Mouse (Mus musculus) erythroid progenitor cell, adult 5-6 weeks (primary cell): ENCODE results near the gene Ctdnep1. TPM values are rescaled to one million over a fixed set of nuclear protein-coding genes. Genes with fewer than 3 reads are reported as not detected.
"Not testable (repeated sequence)": the region's sequence is repeated elsewhere in the genome, so short reads cannot be mapped to it uniquely, and the experiment has no call there.

Source experiments
- ATAC-seq: replicated peaks from 2 replicates; pipeline ENCODE4 v1.8.0; 2016; ENCODE audit warnings: moderate number of reproducible peaks, mild to moderate bottlenecking, moderate TSS enrichment, inconsistent platforms; ENCODE audit not compliant: poor library complexity, low FRiP score, severe bottlenecking
- total RNA-seq, 2 experiments: library from RNA; stranded (forward) in 1 of 2; stranded (reverse) in 1 of 2; fragments of 150-400 nt in 1 of 2; fragments of 186-747, 209-891 nt in 1 of 2; gene quantifications; 2 replicates each; pipeline versions ENCODE4 v1.2.3 to v1.2.4; 2015 to 2017; ENCODE audit warnings: low replicate concordance in 2 of 2

Gene Ctdnep1
- total RNA-seq, 2 experiments from 2014 or later: 20.9 to 83.4 TPM

DNA sequence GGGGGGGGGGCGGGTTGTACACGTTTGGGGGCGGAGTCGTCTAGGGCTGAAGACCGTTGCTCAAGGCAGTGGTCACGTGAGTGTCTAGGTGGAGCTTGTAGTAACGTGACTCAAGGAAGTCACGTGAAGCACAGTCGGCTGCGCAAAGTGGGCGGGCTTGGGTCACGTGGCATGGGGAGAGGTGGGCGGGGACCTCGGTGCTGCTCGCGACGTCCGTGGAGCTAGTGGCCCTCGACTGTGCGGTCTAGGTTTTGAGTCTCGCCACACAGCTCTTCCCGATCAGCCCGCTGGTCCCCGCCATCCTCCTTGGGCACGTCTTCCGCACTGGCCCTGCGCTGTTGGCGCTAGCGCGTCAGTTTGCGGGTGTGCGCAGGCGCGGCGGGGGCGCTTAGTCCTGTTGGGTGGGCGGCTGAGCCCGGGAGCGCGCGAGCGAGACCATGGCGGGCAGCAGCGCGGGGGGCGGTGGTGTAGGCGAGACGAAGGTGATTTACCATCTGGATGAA lies 19.5 kb downstream of the Ctdnep1 start, which contains the start of gene Dvl2:
Dvl2 (plus strand) TSS at position 200 of the 503 bp plus-strand sequence.
- peak; percentile 65 for ATAC-seq

GRCm38 (mm10) chr11:70001159-70001558 lies 20.2 kb downstream of the Ctdnep1 start:
- ATAC-seq: no peak

GRCm38 (mm10) chr11:70001865-70002264 lies 20.9 kb downstream of the Ctdnep1 start:
- 0 out of 2 replicates have a peak, but pooled peaks have one; percentile 25 for ATAC-seq

DNA sequence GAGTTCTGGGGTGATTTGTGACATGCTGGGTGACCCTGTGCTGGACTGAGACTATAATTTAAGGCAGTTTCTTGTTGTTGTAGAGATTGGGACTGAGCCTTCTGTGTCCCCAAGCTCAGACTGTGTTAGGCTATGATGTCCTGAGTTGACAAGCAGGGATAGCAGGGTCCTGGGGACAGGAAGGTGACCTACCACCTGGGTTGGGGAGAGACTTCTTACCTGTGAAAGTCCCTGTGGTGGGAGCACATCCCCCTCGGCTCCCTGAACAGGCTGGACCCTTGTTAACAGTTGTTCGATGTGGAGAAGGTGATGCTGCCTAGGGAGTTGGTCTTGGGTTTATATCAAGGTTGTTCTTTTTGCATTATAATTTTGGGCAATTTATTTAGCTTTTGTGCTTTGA lies 21.5 kb downstream of the Ctdnep1 start:
- no peak for ATAC-seq

GRCm38 (mm10) chr11:70005521-70005920 lies 24.6 kb downstream of the Ctdnep1 start:
- ATAC-seq: peak; percentile 27; the same call in 1 of the 2 replicates

DNA sequence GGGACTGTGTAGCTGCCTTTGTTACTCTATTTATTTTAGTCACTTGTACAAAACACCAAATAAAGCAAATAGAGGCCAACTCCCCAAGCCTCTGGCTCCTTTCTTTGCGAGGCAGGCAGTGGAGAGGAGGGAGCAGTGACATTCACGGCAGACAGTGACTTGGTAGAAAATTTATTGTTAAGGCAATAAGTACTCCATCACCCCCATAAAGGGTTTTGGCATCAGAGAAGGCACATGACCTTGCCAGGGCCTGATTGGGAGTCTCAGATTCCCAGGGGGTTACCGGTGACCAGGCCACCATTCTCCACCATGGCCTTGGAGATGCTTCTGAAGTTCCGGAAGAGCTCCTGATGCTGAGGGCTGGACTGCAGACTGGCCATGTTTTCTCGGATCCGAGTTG lies 29.1 kb downstream of the Ctdnep1 start:
- no peak for ATAC-seq

- ATAC-seq: no peak
Observed at GRCm38 (mm10) chr11:70010548-70010947, 29.6 kb downstream of the Ctdnep1 start.

- ATAC-seq: no peak
Observed at GRCm38 (mm10) chr11:70010961-70011360, 30.0 kb downstream of the Ctdnep1 start.

DNA sequence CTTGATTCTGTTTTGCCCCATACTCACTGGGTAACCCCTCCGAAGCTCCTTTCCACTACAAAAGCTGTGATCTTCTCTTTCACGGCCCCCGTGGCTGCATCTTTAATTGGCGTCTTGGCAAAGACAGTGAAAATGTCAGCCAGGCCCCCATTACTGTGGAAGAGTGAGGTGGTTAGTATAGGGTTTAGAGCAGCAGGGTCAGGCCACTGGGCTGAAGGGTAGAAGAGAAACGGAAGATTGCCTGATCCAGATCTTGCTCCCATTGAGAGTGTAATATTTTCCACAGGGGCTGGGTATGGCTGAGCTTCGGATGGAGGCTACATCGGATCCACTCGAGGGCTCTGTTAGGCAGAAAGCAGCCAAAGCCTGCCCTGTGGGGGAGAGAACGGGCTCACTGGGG lies 32.0 kb downstream of the Ctdnep1 start:
- ATAC-seq: no peak

DNA sequence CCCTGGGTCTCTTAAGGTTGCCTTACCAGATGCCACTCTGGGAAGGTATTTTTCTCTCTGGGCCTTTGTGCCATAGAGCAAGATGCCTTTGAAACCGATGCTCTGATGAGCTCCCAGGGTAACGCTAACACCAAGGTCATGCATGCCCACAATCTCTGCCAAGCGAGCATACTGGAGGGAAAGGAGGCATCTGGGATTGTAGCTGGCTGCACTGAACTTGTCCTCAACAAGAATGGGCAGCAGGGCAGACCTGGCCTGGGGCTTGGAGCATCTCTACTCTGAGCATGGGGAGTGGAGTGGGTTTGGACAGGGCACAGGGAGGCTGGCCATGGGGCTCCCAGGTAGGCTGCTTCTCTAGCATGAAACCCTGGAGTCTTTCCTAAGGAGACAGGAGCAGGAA lies 32.5 kb downstream of the Ctdnep1 start:
- ATAC-seq: no peak

DNA sequence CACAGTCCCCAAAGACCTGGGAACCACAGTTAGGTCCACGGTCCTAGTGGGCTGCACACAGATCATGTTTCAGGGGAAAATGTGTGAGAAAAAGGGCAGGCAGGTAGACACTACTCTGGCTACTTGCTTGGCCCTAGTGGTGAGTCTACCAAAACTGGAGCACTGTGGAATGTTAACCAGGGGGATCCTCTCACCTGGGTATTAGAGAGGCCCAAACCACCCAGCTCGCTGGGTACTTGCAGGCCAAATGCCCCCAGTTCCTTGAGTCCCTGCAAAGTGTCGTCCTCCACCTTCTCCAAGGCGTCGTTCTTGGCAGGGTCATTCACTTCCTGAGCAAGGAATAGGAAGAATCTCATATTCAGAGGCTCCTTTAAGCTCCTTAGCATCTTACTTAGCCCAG lies 33.1 kb downstream of the Ctdnep1 start:
- no peak for ATAC-seq

GRCm38 (mm10) chr11:70014880-70015558 lies 34.1 kb downstream of the Ctdnep1 start, which contains the start of gene Acadvl:
TSS of gene Acadvl (minus strand) at chr11:70015411.
- peak; percentile 95 for ATAC-seq

- ATAC-seq: no peak
Observed at GRCm38 (mm10) chr11:70015677-70016076, 34.7 kb downstream of the Ctdnep1 start.

DNA sequence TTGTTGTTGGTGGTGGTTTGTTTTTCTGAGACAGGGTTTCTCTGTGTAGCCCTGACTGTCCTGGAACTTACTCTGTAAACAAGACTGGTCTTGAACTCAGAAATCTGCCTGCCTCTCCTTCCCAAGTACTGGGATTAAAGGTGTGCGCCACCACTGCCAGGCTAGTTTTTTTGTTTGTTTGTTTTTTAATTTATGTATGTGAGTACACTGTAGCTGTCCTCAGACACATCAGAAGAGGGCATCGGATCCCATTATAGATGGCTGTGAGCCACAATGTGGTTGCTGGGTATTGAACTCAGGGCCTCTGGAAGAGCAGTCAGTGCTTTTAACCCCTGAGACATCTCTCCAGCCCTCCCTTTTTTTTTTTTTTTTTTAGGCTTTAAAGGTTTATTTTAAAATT lies 35.2 kb downstream of the Ctdnep1 start:
- ATAC-seq: not testable (repeated sequence)

- ATAC-seq: no peak
Observed at GRCm38 (mm10) chr11:70016669-70017068, 35.7 kb downstream of the Ctdnep1 start, which contains the start of gene Dlg4. TSS of gene Dlg4 (plus strand) at chr11:70016942.

DNA sequence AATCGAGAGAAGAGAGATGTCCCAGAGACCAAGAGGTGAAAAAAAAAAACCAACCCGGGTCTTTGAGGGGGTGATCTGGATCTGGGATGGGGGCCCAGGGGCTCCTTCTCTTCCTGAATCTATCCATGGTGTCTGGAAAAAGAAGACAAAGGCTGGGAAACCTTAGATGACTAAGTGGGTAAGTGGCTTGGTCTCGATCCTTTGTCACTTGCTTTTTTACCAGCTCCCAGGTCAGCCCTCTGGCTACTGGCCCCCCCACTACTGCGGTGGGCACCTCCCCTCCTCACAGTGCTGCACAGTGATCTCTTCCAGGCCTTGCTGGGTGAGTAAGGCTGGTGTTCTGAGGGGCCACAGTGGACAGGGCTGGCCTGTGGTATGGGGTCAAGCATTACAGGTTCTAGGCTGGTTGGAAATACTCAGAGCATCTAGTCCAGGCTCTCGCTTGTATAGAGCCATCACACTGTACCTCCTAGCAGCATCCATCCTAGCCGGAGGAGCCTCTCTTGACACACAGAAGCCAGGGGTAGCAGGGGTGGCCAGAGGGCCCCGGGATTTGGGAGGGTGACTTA lies 36.3 kb downstream of the Ctdnep1 start:
- no peak for ATAC-seq

DNA sequence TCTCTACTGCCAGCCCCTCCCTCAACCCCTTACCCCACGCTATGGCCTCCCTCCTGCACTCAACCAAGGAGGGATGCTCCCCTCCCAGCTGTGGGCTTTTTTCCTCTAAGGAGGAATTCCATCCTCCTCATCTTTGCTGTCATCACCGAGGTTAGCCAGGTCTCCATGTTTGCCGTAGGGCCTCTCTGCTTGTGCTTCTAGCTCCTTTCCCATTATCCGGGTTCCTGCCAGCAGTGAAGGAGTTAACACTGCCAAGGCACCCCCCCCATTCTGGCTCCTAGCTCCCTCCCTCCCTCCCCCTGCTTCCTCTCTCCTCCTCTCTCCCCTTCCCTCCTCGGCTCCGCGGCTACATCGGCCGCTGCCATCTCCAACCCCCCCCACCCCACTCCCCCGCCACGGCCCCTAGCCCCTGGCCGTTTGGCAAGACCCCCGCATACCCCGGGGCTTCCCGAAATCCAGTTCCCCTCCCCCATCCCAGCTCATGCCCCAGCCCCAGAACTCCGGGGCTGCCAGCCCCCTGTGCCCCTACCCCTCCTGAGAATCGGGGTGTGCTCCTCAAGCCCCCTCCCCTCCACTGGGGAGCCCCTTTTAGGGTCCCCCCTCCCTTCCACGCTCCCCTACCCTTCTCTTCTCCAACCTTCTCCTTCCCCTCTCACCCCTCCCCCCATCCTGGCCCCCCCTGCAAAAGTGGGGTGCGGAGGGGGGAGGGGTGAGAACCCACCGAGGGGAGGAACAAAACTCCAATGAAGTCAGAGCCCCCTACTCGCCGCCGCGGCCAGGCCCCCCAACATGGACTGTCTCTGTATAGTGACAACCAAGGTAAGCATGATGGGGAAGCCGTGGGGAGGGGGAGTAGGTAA lies 37.4 kb downstream of the Ctdnep1 start:
- no peak for ATAC-seq

DNA sequence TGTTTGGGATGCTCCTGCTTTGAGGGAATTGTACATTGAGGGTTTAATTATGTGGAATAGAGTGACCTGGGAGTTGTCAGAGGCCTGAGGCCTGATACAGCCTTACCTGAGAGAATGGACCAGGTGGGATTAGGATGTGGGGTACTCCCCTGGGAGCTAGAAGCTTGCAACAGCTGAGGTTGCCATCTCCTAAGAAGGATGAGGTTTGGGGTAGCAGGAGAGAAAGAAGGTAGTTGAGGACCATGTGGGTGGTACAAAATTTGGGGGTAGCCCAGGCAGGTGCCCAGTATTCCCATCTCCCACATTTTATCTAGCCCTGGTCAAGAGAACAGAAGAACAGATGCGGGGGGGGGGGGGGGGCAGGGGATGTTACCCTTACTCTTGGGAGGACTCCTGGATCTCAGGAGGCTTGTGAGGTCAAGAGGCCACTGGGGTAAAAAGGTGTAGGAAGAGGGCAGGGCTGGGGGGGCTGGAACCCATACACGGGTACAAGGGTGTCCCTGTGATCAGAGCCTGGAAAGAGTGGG lies 38.6 kb downstream of the Ctdnep1 start:
- ATAC-seq: no peak

DNA sequence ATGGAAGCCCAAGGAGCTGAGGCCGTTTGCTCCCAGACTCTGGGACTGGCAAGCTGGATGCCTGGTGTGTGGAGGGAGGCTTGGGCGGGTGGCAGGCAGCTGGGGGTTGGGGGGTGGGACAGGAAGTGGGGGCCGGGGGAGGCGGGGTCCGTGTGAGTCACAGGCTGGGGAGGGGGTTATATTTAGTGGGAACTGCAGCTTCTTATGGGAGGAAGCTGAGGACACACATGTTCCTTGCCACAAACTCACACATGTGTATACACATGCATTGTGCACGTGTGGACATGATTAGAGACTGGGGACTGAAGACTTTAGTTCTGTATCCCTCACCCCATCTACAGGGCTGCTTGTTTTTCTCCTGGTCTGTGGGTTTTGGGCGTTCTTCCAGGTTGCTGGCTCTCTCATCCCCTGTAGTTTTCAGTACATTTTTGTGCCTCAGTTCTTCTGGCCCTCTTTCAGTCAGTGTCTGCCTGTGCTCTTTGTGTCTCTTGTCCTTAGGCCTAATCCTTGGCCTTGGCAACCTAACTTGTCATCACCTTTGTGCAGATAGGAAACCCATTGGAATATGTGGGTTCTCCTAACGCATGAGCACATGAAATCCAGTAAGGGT lies 39.2 kb downstream of the Ctdnep1 start:
- ATAC-seq: no peak
